Mouse (Mus musculus): ENCODE data around the gene Wipf2. TPM values are rescaled to one million over a fixed set of nuclear protein-coding genes. Genes with fewer than 3 reads are reported as not detected.

The Wipf2 gene
- total and polyA plus RNA-seq, 3 experiments = 2.1 to 7.7 (median 4.7) TPM

DNA sequence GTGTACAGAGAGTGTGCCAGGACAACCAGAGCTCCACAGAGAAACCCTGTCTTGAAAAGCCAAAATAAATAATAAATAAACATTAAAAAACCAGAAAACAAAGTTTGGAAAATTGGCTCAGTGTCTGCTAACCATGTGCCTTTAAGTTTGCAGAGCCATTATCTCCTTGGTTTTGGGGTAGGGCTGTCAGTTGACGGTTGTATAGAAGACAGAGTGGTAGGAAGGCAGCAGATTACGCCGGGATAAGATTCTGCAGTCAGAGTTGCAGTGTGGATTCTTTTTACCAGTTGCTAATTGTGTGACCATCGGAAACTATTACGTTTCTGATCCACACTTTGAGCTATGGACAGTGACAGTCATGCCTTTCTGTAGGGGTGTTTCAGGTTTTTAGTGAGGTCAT, 26.5 kb downstream of the Wipf2 start:
- peaks cover 0 to 4% of the 10 kb centered on the region in 2 experiments; a peak in 1 of 4 replicates for H3K4me1 ChIP-seq (ENCODE audit: control insufficient read depth in 1 of 2, insufficient read depth in 2 of 2)
- no peaks in the 10 kb centered on the region for H3K27me3 ChIP-seq (replicated peaks)
- dilution Hi-C loops (cut with MboI; ENCODE audit: extremely low pct_ligation_motif_present, extremely low pct_unique_long_range_greater_than_20kb, low sequenced_read_pairs) (no loop called here), in situ Hi-C loops (cut with MboI; ENCODE audit: low pct_ligation_motif_present, low pct_unique_long_range_greater_than_20kb, low sequenced_read_pairs) (no loop called here)
- H3K4me3 ChIP-seq (replicated peaks in 1 of 3; ENCODE audit: low read depth in 2 of 3, low read length in 2 of 3, poor library complexity in 1 of 3) = no peak overlapping the region
- H3K36me3 ChIP-seq (replicated peaks in 1 of 2; ENCODE audit: control insufficient read depth in 1 of 2, insufficient read depth in 1 of 2, low read length in 1 of 2) = peaks cover 81 to 94% of the 10 kb centered on the region in 2 experiments
- no peak overlapping the region for H3K9ac ChIP-seq (ENCODE audit: insufficient read depth, low read depth)
- no peak for DNase-seq (ENCODE audit: extremely low read depth)
- no peak overlapping the region for H3K27ac ChIP-seq (ENCODE audit: insufficient read depth, low read depth)
- TF ChIP-seq USF2 (conservative IDR thresholded peaks at IDR 0.05; ENCODE audit: low read depth, low read length) (no peak), SIN3A (IDR thresholded peaks at IDR 0.05; ENCODE audit: low read length) (no peak), TBP (conservative IDR thresholded peaks at IDR 0.05; ENCODE audit: low read depth, low read length) (no peak), JUND (conservative IDR thresholded peaks at IDR 0.05; ENCODE audit: low read depth, low read length) (no peak), SMC3 (IDR thresholded peaks at IDR 0.05; ENCODE audit: low read depth, low read length) (no peak), NELFE (IDR thresholded peaks at IDR 0.05; ENCODE audit: low read depth, low read length) (no peak), POLR2A (IDR thresholded peaks at IDR 0.05; ENCODE audit: low read depth, low read length) (no peak), MAX (IDR thresholded peaks at IDR 0.05; ENCODE audit: low read length) (no peak), NRF1 (IDR thresholded peaks at IDR 0.05; ENCODE audit: low read depth, low read length) (no peak), HCFC1 (IDR thresholded peaks at IDR 0.05; ENCODE audit: low read depth, low read length) (no peak), ETS1 (conservative IDR thresholded peaks at IDR 0.05; ENCODE audit: low read depth, low read length) (no peak), MAZ (IDR thresholded peaks at IDR 0.05; ENCODE audit: low read depth, low read length) (no peak), CHD2 (IDR thresholded peaks at IDR 0.05; ENCODE audit: low read length) (no peak)
- no peaks in the 10 kb centered on the region for H3K79me2 ChIP-seq (replicated peaks; ENCODE audit: control insufficient read depth, extremely low read depth, insufficient read depth, poor library complexity, severe bottlenecking)
- peaks cover 4% of the 10 kb centered on the region for H3K9me3 ChIP-seq (replicated peaks; ENCODE audit: low read length)
- no peak overlapping the region for H3K4me2 ChIP-seq (ENCODE audit: insufficient read depth, low read depth, poor library complexity, severe bottlenecking)

GRCm38 (mm10) chr11:98892426-98892825, 29.0 kb downstream of the Wipf2 start:
- in situ Hi-C loops (cut with MboI; ENCODE audit: low pct_ligation_motif_present, low pct_unique_long_range_greater_than_20kb, low sequenced_read_pairs) (no loop called here), dilution Hi-C loops (cut with MboI; ENCODE audit: extremely low pct_ligation_motif_present, extremely low pct_unique_long_range_greater_than_20kb, low sequenced_read_pairs) (no loop called here)
- H3K4me2 ChIP-seq (ENCODE audit: insufficient read depth, low read depth, poor library complexity, severe bottlenecking) = no peak overlapping the region
- H3K9me3 ChIP-seq (replicated peaks; ENCODE audit: low read length) = peaks cover 4% of the 10 kb centered on the region
- TF ChIP-seq USF2 (conservative IDR thresholded peaks at IDR 0.05; ENCODE audit: low read depth, low read length) = no peak
- no peak for TF ChIP-seq HCFC1 (IDR thresholded peaks at IDR 0.05; ENCODE audit: low read depth, low read length)
- no peak for TF ChIP-seq MAFK (IDR thresholded peaks at IDR 0.05; ENCODE audit: insufficient replicate concordance, low read length)
- no peak for TF ChIP-seq ZC3H11A (IDR thresholded peaks at IDR 0.05; ENCODE audit: low read depth, low read length)
- TF ChIP-seq ZKSCAN1 (IDR thresholded peaks at IDR 0.05; ENCODE audit: borderline replicate concordance, low read depth, low read length) = no peak
- no peak for TF ChIP-seq MAZ (IDR thresholded peaks at IDR 0.05; ENCODE audit: low read depth, low read length)
- no peak for TF ChIP-seq CHD1 (IDR thresholded peaks at IDR 0.05; ENCODE audit: low read depth, low read length)
- no peak for TF ChIP-seq CHD2 (IDR thresholded peaks at IDR 0.05; ENCODE audit: low read length)
- no peak for TF ChIP-seq PAX5 (IDR thresholded peaks at IDR 0.05; ENCODE audit: low read length)
- TF ChIP-seq JUN (IDR thresholded peaks at IDR 0.05; ENCODE audit: insufficient read depth, low read depth, low read length) = no peak
- no peak for TF ChIP-seq GABPA (IDR thresholded peaks at IDR 0.05; ENCODE audit: insufficient replicate concordance, low read depth, low read length)
- no peak for TF ChIP-seq BHLHE40 (IDR thresholded peaks at IDR 0.05; ENCODE audit: low read depth, low read length)
- H3K79me2 ChIP-seq (replicated peaks; ENCODE audit: control insufficient read depth, extremely low read depth, insufficient read depth, poor library complexity, severe bottlenecking) = no peaks in the 10 kb centered on the region
- H3K27ac ChIP-seq (ENCODE audit: insufficient read depth, low read depth) = no peak overlapping the region
- no peak overlapping the region for H3K4me3 ChIP-seq (replicated peaks in 1 of 3; ENCODE audit: low read depth in 2 of 3, low read length in 2 of 3, poor library complexity in 1 of 3)
- H3K4me1 ChIP-seq (ENCODE audit: control insufficient read depth in 1 of 2, insufficient read depth in 2 of 2) = peaks cover 0 to 4% of the 10 kb centered on the region in 2 experiments; a peak in 1 of 4 replicates
- peaks cover 83 to 96% of the 10 kb centered on the region in 2 experiments for H3K36me3 ChIP-seq (replicated peaks in 1 of 2; ENCODE audit: control insufficient read depth in 1 of 2, insufficient read depth in 1 of 2, low read length in 1 of 2)
- no peak overlapping the region for H3K9ac ChIP-seq (ENCODE audit: insufficient read depth, low read depth)
- no peak for DNase-seq (ENCODE audit: extremely low read depth)
- no peaks in the 10 kb centered on the region for H3K27me3 ChIP-seq (replicated peaks)
